Mouse (Mus musculus): ENCODE measurements at regions not wholly inside any gene's neighbourhood (a gene's known extent, or its start where the extent isn't known, plus 50 kb on each side); places are given as distances from the start of the nearest gene placed in this dataset.

DNA sequence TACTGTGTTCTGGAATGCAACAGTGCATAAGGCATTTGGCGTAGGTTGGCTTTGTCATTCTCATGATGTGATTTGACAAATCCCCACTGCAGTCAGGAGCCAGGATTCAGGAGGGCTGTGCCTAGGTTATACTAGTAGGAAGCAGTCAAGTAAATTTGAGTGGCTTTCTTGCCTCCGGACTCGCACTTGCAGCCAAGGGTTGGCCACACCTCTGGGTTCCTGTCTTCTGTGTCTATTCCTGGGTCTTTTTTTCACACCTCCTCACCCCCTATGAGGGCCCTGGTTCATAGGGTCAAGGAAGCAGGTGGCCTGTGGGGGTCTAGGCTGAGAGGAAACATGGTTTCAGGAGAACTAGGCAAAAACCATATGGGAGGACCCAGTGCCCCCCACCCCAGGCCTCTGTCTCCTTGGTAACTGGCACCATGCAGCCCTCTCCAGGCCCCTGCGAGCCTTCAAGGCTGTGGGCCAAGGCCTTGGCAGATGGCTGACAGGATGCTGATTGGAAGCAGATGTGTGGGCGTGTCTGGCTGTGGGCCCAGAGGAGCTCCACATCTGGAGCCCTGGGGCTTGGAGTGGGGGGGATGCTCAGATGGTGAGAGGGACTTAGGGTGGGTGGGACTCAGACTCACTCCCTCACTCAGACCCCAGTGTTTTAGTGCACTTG is 195.7 kb downstream of the Rgs3 start:
- Histone ChIP-seq H3K27ac (ENCODE audit: control insufficient read depth, insufficient read depth, low read depth, low read length) (no peak overlapping the region), H3K27me3 (ENCODE audit: control insufficient read depth, insufficient read depth, low read length) (no peaks in the 10 kb centered on the region), H3K36me3 (ENCODE audit: control insufficient read depth, insufficient read depth, low read length) (no peaks in the 10 kb centered on the region), H3K4me1 (ENCODE audit: control insufficient read depth, insufficient read depth, low read length) (peaks cover 2% of the 10 kb centered on the region; the same call in 1 of the 2 replicates), H3K4me3 (ENCODE audit: control insufficient read depth, low read depth, low read length) (no peak overlapping the region)
- TF ChIP-seq CTCF (IDR thresholded peaks at IDR 0.05; ENCODE audit: control insufficient read depth, insufficient read depth, insufficient replicate concordance, low read depth, low read length) (no peak), POLR2A (IDR thresholded peaks at IDR 0.05; ENCODE audit: control insufficient read depth, low read depth, low read length) (no peak)

DNA sequence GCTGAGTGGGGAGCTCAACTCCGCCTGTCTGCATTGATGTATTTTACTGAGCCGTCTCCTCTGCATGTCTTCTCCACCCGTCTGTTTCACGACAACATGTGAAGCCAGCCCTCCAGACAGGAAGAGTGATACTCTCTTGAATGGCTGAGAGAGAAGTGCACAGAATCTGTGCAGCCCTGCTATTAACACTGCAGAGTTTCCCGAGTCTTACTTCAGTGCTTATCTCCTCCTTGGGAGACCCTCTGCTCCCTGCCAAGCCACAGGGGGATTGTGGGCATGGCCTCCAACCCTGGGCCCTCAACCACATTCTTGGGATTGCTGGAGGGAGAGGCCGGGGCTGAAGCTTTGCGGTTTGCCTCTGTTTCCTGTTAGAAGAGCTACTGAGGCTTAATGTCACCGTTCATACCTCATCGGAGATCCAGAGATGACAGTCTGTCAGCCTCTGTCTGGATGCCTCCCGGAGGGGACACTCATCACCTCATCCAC is 197.1 kb downstream of the Rgs3 start:
- Histone ChIP-seq H3K4me3 (ENCODE audit: control insufficient read depth, low read depth, low read length) (no peak overlapping the region), H3K36me3 (ENCODE audit: control insufficient read depth, insufficient read depth, low read length) (no peaks in the 10 kb centered on the region), H3K4me1 (ENCODE audit: control insufficient read depth, insufficient read depth, low read length) (peaks cover 2% of the 10 kb centered on the region; the same call in 1 of the 2 replicates), H3K27me3 (ENCODE audit: control insufficient read depth, insufficient read depth, low read length) (no peaks in the 10 kb centered on the region), H3K27ac (ENCODE audit: control insufficient read depth, insufficient read depth, low read depth, low read length) (no peak overlapping the region)
- TF ChIP-seq CTCF (IDR thresholded peaks at IDR 0.05; ENCODE audit: control insufficient read depth, insufficient read depth, insufficient replicate concordance, low read depth, low read length) (no peak), POLR2A (IDR thresholded peaks at IDR 0.05; ENCODE audit: control insufficient read depth, low read depth, low read length) (no peak)

DNA sequence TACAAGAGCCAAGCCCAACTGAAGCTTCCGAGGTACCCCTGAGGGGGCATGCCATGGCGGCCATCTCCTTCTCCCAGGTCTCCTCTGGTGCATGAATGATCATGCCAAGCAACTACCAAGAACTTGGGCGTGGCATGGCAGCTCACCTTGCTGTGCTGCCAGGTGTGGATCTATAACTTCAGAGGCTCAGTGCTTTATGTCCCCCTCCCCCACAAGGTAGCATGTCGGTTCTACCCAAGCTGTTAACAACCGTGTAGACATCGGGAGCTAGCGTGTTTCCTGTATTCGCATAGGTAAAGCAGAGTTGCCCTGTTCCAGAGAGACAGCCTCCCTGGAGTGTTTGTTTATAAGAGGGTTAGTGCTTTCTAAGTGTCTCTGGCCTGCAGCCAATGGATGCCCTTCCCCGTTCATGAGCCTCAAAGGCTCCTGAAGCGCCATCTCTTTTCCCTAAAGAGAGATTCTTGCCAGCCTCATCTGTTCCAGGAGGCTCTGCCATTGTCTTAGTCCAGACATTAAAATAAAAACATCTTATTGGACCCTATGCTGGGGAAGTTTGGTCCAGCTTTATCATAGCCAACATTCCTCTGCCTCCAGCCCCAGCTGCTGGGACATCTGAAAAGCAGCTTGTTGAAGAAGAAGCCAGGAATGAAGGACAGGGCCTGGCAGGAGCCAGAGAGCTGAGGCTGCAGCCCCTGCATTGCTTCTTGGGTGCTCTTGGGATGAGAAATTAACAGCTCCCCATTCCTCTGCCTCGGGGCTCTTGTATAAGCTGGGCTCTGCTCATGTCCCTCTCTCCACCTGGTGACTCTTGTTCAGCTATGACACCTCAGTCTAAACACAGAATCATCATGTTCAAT is 201.3 kb downstream of the Rgs3 start:
- Histone ChIP-seq H3K4me3 (ENCODE audit: control insufficient read depth, low read depth, low read length) (no peak overlapping the region), H3K4me1 (ENCODE audit: control insufficient read depth, insufficient read depth, low read length) (peaks cover under 1% of the 10 kb centered on the region; the same call in 1 of the 2 replicates), H3K27me3 (ENCODE audit: control insufficient read depth, insufficient read depth, low read length) (no peaks in the 10 kb centered on the region), H3K36me3 (ENCODE audit: control insufficient read depth, insufficient read depth, low read length) (no peaks in the 10 kb centered on the region), H3K27ac (ENCODE audit: control insufficient read depth, insufficient read depth, low read depth, low read length) (no peak overlapping the region)
- TF ChIP-seq POLR2A (IDR thresholded peaks at IDR 0.05; ENCODE audit: control insufficient read depth, low read depth, low read length) (no peak), CTCF (IDR thresholded peaks at IDR 0.05; ENCODE audit: control insufficient read depth, insufficient read depth, insufficient replicate concordance, low read depth, low read length) (no peak)

DNA sequence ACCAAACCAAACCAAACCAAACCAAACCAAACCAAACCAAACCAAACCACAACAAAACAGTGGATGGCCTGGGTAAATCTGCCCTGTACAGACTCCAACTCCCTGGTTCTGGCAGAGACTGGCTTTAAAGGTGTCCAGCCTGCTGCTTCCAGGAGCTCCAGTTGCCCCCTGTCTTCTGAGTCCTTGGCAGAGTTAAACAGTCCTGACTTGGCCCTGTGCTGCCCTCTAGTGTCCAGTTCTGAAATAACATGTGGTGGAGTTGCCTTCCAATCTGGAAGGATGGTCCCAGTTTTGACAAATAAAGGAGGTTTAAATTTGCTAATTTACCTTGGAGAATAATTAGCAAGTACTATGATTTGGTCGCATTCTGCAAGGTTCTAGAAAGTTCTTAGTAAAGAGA is 202.0 kb downstream of the Rgs3 start:
- Histone ChIP-seq H3K4me1 (ENCODE audit: control insufficient read depth, insufficient read depth, low read length) (peaks cover 2% of the 10 kb centered on the region; the same call in 1 of the 2 replicates), H3K36me3 (ENCODE audit: control insufficient read depth, insufficient read depth, low read length) (no peaks in the 10 kb centered on the region), H3K4me3 (ENCODE audit: control insufficient read depth, low read depth, low read length) (no peak overlapping the region), H3K27ac (ENCODE audit: control insufficient read depth, insufficient read depth, low read depth, low read length) (no peak overlapping the region), H3K27me3 (ENCODE audit: control insufficient read depth, insufficient read depth, low read length) (no peaks in the 10 kb centered on the region)
- TF ChIP-seq CTCF (IDR thresholded peaks at IDR 0.05; ENCODE audit: control insufficient read depth, insufficient read depth, insufficient replicate concordance, low read depth, low read length) (peak; percentile 76; the same call in 1 of the 2 replicates), POLR2A (IDR thresholded peaks at IDR 0.05; ENCODE audit: control insufficient read depth, low read depth, low read length) (no peak)

DNA sequence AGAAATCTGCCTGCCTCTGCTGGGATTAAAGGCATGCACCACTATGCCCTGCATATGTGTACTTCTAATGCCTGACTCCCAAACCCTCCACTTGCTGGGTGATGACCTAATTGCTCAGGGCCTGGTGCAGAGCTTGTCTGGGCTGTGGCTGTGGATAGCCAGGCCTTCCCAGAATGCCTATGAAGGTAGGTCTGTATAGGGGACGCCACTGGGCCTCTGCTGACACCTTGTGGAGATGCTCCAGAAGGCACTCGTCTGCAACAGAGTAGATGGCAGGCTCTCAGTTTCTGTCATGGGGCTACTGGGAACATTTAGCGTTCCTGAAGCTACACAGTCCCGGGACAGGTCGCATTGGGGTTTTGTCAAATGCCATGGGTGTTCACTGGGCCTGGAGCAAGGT is 201.4 kb upstream of the Zfp618 start:
- Histone ChIP-seq H3K4me1 (ENCODE audit: control insufficient read depth, insufficient read depth, low read length) (peaks cover 2% of the 10 kb centered on the region; the same call in 1 of the 2 replicates), H3K27me3 (ENCODE audit: control insufficient read depth, insufficient read depth, low read length) (no peaks in the 10 kb centered on the region), H3K27ac (ENCODE audit: control insufficient read depth, insufficient read depth, low read depth, low read length) (no peak overlapping the region), H3K36me3 (ENCODE audit: control insufficient read depth, insufficient read depth, low read length) (no peaks in the 10 kb centered on the region), H3K4me3 (ENCODE audit: control insufficient read depth, low read depth, low read length) (no peak overlapping the region)
- TF ChIP-seq POLR2A (IDR thresholded peaks at IDR 0.05; ENCODE audit: control insufficient read depth, low read depth, low read length) (no peak), CTCF (IDR thresholded peaks at IDR 0.05; ENCODE audit: control insufficient read depth, insufficient read depth, insufficient replicate concordance, low read depth, low read length) (peak; percentile 74)

DNA sequence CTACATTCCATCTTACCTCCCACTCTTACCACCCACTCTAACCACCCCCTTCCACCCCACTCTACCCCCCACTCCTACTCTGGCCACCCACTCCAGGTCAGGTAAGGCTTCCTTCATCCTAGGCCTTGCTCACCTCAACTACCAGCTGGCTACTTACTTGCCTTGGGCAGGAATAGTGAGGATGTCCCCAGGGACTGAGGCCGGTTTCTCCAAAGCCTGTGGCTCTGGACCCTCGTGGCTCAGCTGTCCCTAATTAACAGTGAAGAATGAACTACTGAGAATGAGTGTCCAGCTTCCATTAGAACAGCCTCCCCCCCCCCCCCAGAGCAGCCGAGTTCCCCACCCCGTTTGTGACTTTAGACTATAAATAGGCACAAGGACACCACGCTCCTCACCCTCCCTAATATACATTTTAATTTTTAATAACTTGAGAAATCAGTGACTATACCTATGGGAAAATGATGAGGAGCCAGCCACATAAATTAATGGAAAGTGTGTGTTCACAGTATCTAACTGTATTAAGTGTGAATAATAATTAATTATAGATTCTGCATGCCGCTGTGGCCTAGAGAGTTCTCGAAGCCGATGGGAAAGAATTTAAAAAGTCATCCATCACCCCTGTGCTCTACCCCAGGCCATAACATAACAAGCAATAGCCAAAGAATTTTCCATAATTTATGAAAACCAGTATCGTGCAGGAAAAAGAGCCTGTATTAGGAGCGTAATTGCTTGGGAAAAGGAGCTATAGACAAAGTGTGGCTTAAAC is 195.7 kb upstream of the Zfp618 start:
- H3K27ac ChIP-seq (ENCODE audit: control insufficient read depth, insufficient read depth, low read depth, low read length), result no peak overlapping the region
- peaks cover 2% of the 10 kb centered on the region; the same call in 1 of the 2 replicates for H3K4me1 ChIP-seq (ENCODE audit: control insufficient read depth, insufficient read depth, low read length)
- TF ChIP-seq POLR2A (IDR thresholded peaks at IDR 0.05; ENCODE audit: control insufficient read depth, low read depth, low read length) (no peak), CTCF (IDR thresholded peaks at IDR 0.05; ENCODE audit: control insufficient read depth, insufficient read depth, insufficient replicate concordance, low read depth, low read length) (no peak)
- no peaks in the 10 kb centered on the region for H3K36me3 ChIP-seq (ENCODE audit: control insufficient read depth, insufficient read depth, low read length)
- H3K27me3 ChIP-seq (ENCODE audit: control insufficient read depth, insufficient read depth, low read length), result no peaks in the 10 kb centered on the region
- no peak overlapping the region for H3K4me3 ChIP-seq (ENCODE audit: control insufficient read depth, low read depth, low read length)

Measured in testis, adult 2 months (tissue).